Mouse (Mus musculus) heart, adult 9 months (tissue): ENCODE data around the gene Socs7.
A peak's percentile ranks its signal among the peaks of the same experiment; 100 is the strongest.

Source experiments
- DNase-seq, 2 experiments: peaks; one replicate each; pipeline ENCODE4 v3.0.0; 2022; ENCODE audit warnings: low spot score in 2 of 2

The Socs7 gene

DNA sequence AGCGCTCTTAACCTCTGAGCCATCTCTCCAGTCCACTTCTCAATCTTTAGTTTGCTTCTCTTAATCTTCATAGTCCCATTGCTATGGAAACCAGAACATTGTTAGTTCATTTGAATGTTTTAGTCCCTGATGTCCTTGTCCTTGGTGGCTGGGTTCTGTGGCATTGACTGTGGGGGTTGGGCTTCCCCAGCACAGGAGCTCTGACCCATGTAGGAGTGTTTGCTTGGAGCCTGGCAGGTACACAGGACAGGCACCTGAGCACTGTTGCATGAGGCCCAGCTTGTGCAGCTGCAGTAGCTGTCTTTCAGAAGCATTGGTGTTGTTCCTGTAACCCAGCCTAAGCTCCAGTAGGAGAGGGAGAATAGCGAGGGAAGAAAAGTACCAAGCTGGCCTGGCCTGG is 25.5 kb downstream of the Socs7 start:
- DNase-seq, result no peak

DNA sequence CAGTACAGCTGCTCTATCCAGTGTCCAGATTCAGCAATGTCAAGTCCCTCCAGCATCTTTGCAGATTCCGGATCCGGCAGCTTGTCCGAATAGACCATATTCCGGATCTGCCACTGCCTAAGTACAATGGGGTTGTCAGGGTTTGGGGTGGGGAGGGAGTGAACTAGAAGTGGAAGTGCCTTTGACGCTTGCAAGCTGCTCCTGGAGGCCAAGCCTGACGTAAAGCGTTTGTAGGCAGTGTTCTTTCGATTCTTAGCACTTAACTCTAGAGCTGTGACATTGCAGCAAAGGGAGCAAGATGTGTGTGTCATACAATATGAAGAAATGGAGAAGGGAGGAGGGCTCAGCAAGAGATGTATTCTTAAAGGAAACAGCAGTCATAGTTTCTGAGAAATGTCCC is 26.8 kb downstream of the Socs7 start:
- no peak for DNase-seq

DNA sequence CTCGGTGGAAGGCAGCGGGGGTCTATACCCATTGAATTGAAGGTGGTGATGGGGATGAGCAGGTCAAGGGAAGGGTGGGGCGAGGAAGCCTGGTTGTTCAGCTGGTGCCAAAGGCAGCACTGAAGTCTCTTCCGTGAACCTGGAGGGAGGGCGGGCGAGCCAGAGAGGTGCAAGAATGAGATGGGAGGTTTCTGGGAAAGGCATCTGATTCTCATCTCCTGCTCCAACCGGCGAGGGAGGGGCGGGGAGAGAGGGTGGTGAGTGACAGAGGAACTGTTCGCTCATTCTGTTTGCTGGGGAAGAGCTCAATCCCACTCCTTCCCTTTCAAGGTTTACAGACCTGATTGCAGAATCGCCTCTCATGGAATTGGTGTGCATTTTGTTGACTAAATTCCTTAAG is 31.3 kb downstream of the Socs7 start:
- no peak for DNase-seq

DNA sequence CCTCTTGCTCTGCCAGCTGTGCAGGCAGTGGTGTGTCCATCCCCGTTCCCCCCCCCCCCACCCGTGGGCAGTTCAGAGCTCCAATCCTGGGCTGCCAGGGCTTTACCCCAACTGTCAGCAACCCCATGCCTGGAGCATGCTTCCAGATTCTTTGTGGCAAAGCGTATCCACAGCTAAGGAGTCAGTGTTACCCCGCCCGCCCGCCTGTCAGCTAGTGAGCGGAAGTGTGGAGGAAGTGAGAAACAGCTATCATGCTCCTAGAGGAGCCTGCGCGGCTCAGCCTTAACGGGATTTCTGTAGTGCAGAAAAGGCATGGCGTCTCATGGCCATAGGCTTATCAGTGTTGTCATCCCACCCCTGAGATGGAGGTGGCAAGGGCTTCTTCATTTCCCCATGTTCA is 31.8 kb downstream of the Socs7 start:
- no peak for DNase-seq

DNA sequence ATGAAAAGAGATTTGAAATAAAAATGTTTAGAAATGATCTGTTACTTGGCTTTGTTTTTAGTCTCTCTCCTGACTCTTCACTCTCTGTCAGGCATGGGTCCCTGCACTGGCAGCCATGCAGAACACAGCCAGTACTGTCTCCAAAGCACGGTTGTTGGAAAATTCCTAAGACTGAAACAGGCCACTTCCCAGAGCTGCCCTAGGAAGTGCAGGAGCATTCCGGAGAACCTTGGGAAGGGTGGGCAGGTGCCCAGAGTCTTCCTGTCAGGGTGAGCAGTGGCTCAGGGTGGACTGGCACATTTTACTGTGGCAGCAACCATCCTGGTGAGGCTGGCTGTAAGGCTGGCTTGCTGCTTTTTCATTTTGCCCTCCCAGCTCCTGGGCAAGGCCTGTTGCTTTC is 36.2 kb downstream of the Socs7 start:
- no peak for DNase-seq

DNA sequence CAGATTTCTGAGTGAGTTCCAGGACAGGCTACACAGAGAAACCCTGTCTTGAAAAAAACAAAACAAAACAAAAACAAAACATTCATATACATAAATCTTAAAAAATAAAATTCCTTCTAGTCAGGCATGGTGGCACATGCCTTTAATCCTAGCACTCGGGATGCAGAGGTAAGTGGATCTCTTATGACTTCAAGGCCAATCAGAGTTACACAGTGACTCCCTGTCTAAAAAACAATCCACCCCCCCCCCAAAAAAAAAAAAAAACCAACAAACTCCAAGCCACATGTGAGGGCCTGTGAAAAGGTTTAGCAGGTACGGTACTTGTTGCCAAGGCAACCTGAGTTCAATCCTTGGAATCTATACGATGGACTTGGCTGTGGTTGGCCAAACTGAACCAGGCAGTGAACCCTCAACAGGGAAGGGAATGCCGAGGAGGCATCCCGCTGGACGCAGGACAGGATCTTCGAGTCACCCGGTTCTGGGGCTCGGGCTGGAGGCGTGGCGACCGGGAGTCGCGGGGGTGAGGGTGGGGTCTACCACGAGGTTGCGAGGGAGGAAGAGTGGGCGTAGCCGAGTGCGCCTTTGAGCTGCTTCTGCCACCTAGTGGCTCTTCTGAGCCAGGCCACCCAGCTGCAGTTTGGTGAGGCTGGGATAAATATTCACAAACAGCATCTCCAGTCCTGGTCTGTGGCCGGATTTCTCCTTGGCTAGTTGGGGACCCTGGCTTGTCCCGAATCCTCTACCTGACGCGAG is 37.8 kb downstream of the Socs7 start:
- peak; percentile 80 for DNase-seq

DNA sequence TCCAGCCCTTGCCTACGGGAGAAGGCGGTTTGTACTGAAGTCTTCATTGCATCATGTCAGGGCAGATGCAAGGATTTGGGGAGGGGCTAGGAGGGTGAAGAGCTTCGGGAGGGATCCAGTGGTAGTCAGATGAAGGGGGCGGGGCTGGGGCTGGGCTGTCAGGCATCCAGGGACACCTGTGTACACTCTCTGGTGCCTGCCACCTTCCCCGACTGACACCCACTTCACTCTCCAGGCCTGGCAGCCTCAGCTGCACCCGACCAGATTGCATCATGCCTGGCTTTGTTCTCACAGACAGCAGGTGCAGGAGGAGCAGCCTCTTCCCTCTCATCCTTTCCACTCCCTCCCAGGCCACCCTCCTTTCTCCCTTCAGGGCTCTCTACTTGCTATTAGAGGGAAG is 38.7 kb downstream of the Socs7 start:
- no peak for DNase-seq

DNA sequence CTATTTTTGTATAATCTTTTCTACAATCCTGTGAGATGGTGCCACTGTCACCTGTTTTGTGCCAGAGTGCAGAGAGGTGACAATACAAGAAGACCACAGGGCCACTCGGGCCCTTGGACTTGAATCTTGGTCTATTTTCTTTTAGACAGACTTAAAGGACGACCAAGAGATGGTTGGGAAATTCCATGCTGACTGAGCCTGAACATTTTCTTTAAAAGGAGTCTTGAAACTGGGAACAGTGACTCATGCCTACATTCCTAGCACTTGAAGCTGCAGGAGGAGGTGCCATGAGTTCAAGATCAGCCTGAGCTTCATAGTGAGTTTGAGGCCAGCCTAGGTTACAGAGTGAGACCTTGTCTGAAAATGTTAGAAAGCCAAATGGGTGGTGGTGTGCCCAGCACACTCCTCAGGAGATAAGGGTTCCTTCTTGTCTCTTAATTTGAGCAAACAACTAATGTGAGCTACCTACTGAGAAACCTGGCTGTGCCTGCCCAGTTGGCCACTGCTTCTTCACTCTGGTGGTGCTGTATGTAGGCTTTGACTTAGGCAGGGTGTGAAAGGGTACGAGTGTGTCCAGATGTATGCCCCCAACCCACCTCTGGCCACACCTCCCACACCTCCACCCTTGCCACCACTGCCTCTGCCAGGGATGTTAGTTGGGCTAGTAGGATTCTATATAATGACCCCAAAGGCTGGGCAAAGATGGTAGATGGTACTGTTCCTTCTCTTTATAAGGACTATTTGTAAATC is 39.5 kb downstream of the Socs7 start:
- no peak for DNase-seq

DNA sequence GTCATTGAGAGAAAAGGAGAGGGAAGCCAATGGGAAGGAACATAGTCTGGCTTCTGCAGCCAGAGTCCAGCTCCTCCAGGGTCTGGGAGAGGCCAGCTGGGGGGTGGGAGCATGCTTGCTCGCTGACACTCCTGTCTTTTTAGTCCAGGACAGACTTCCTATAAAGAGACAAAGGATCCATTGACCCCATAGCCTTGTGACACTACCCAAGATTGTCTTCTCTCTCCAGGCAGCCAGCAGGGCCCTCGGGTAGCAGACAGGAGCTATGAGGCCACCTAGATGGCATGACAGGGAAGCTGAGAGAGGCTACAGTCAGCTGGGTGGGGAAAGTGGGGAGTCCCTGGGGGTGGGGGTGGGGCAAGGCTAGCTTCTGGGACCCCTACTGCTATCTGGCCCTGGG is 40.4 kb downstream of the Socs7 start:
- no peak for DNase-seq

DNA sequence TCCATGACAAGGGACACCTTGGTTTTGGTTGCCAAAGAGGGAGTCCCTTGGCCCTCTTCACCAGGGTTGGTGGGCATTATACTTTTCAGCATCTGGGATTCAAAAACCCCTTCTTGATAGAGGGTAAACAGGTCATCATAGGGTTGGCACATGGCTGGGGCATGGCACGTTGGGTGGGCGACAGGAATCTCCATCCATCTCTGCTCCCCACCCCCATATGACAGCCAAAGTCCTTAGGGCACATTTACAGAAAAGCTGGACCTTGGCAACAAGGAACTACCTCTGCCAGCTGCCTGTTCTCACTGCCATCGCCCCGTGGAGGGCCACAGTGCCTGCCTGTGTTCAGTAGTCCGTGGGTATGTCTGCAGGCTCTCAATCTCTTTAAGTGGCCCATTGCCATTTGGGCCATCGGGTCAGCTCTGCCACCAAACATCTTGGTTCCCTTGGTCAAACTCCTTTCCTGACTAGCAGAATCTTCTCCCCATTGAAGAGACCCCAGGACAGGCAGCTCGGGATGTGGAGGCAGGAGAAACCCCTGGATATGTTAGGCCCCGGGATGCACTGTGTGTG is 41.3 kb downstream of the Socs7 start:
- DNase-seq, result no peak

DNA sequence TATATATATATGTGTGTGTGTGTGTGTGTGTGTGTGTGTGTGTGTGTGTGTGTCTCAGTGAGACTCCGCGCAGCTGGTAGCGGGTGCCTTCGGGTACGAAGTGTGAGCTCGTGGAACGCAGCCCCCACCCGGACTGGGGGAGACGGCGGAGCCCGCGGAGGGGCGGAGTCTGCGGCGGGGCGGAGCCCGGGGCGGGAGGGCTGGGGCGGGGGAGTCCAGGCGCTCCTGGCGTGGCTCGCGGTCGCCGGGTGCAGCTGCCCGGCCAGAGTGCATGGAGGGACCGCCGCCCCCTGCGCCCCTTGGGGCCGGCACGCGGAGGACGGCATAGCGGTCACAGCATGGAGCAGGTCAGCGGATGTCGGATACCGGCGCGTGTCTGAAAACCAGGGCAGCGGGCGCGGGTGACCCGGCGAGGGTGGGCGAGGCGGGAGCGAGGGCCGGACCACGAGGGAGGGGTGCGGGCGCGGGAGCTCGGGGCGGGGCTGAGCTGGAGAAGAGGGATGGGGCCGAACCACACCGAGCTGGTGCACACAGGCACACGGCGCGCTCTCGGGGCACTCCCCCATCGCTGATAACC is 41.9 kb downstream of the Socs7 start:
- peak in 1 of 2 experiments; percentile 37 for DNase-seq

DNA sequence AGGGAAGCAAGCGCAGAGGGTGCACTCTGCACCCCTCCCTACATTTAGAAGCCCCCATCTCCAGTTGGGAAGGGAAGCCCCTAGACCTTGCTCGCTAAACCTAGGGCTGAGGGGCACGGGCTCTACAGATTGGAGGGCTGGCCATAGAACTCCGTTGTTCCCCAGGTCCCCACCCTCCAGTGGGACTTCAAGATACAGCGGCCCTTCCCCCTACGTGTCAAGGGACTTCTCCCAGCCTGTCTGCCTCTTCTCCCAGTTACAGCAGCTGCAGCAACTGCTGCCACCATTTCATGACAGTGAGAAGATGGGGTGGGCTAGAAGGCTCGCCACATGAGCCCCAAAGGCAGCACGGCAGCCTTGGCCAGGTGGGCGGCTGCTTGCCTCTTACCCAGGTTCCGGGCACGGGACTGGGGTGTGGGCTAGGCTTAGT is 42.4 kb downstream of the Socs7 start:
- no peak for DNase-seq

DNA sequence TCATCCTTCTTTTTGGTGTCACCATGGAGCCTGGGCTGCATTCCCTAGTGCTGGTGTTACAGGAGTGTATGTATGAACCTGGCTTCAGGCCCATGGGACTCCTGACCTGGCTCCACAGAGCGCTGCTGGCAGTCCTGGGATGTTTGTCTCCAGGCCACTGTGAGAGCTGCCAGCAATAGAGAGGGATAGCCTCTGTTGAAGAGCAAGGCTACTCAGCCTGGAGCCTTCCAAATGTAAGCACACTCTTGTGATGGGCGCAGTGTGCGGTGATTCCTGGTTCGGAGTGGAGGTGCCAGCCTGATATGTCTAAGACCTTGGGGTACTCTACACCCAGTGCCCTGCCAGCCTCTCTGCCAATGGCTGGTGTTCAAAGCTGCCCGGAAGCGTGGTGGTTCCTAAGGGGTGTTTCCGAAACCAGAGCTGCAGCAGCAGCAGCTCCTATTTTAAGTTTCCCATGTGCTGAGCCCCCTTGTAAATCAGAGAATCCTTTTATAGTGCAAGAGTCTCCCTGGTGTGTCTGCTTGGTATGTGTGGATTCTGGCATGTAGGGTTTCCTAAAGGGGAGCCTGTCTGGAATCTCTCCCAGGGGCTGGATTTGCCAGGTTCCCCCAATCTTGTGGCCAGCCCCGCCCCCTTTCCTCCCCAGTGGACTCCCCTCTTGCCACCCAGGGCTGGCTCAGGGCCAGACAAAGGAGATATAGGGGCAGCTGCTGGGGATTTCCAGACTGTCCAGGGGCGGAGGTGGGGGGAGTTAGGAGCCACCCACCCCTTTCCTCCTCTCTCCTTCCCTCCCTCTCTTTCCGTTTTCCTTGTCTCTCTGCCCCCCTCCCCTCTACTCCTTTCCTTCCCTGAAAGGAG is 44.0 kb downstream of the Socs7 start:
- DNase-seq, result peak; percentile 52 to 62

DNA sequence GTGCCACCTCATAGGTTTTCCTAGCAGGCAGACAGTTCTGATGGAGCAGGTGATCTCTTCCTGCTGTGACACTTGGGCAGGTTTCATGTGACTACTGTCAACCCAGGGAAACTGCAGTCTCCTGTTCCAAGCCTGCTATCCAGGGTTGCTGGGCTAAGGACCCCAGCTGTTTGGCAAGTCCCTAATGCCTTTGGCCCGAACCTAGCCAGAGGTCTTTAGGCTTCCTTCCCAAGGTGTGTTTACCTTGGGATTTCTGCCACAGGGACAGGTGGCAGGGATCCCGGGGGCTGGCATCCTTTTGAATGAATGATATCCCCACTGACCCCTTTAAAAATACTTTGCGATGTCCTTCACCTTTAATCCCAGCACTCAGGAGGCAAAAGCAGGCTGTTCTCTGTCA is 45.1 kb downstream of the Socs7 start:
- DNase-seq, result no peak

DNA sequence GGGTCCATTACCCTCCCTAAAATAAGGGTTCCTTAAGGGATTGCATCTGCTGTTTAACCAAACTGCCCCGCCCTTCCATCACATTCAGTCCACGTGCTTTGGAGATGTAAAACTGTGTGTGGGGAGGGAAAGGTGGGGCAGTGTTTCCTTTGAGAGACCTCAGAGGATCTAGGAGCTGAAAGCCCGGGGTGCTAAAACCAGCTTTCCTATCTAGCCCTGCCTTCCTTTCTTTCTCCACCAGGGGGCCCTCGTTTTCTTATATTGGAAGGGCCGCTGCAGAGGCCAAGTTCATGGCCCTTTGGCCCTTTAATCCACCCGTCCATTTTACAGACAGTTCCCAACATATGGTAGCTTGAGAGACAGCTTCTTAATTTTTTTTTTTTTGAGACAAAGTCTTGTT is 45.8 kb downstream of the Socs7 start:
- DNase-seq, result peak; percentile 75 to 87

DNA sequence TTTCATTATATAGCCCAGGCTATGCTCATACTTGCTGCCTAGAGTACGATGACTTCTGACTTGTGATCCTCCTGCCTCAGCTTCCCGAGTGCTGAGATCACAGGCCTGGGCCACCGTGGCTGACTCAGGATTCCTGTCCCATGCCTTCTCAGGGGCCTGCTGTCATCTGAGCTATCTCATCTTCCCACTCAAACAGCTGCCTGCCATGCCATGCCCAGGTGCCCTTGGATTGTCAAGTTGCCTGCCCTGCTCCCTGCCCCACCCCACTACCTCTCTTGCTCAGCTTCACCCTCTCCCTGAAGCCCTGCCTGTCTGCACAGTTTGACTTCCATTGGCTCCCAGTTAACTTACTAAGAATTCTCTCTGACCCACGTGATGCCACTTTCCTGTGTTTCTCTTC is 48.6 kb downstream of the Socs7 start:
- DNase-seq, result no peak

DNA sequence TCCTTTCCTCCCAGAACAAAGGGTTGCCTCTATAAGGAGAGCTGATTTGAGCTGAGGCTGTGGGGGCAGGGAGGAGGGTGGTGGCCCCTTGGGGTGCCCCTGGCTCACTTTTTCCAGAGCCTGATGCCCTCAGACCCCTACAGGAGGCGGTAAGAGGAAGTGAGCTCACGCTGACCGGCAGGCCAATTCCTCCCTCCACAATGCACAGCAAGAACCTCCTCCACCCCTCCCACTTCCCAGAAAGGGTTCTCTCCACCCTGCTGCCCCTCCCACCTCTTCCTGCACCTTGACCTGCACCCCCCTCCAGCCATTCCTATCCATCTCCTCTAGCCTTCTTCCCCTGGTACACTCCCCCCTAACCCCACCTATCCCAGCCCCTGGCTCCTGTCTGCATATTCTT is 49.8 kb downstream of the Socs7 start:
- DNase-seq, result peak; percentile 70 to 79

DNA sequence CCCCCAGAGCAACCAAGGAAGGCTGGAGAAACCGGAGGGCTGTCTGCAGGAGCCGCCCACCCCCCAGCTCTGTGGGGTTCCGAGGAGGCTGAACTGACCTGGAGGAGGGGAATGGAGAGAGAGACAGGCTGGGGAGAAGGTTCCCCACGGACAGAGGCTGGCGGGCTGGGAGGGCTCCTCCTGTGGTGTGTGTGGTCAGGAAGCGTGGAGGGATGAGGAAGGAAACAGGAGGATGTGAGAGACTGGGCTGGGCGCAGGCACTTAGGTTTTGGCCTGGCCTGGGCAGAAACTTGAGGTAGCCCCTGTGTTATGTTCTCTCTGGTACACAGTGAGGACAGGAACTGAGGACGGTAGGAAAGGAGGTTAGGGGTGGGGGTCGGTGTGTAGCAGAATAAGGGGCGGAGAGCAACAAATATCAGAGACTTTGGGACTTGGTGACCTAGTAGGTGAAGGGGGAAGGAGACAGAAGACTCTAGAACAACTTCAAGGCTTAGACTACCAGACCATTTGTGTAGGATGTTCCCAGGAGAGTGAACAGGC is 50.5 kb downstream of the Socs7 start:
- no peak for DNase-seq

DNA sequence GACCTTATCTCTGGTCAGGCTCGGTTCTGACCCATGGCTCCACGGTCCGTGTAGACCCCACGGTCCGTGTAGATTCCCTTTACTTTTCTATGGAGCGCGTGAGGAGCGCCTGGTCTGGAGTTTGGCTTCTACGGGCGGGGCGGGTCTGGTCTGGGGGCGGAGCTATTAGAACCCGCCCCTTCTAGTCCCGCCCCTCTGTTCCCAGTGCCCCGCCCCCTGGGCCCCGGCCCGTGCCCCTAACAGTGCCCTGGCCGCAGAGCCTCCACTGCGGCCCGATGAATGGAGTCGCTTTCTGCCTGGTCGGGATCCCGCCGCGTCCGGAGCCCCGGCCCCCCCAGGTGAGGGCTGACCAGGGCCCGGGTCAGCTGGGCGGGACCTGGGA is 53.0 kb downstream of the Socs7 start, which contains the start of gene Arhgap23:
TSS of gene Arhgap23 (plus strand) at position 204 of the 382 bp plus-strand sequence.
- peak; percentile 44 to 51 for DNase-seq

DNA sequence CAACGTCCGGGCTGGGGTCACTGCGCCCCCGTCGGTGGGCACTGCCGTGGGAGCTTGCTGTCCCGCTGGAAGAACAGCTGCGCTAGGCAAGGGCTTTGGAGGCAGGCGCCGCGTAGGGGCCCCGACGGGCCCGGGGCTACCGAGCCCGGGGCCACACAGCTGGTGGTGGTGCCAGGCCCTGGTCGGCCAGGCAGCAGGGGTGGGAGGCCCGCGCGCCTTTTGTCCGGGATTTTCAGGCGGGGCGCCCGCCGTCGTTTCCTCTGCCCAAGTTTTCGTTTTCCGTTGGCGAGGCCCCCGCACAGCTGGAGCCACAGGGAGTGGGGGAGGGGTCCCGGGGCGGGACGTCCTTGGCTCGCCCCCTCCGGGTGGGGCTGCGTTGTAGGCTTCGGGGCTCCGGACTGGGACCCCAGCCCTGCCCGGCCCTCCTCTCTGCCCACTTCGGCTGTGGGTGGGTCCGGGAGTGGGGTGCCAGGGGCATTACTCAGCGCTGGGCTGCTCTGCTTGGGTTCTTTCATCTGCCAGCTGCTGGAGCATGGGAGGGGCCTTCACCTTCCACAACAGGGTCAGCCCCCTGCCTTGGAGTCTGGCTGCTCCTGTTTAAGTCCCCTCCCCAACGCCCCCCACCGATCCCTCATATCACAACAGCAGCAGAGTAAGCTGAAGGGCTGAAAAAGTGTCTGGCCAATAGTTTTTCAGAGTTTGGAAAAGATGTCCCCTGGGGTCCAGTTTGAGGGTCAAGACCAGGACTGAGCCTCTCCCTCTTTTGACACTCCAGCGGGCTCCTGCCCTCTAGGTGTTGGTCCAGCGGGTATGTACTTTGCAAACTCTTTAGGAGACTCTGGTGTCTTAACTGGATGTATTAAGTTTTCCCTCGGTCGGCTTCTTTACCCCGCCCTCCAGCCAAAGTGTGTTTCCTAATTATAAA is 53.6 kb downstream of the Socs7 start:
- peak; percentile 67 to 70 for DNase-seq
